Mouse (Mus musculus): ENCODE data around the gene Setdb2. TPM values are rescaled to one million over a fixed set of nuclear protein-coding genes. Genes with fewer than 3 reads are reported as not detected.

The Setdb2 gene
- total RNA-seq, 4 experiments from 2014 or later, result 5.6 to 9.9 (median 7.4) TPM

DNA sequence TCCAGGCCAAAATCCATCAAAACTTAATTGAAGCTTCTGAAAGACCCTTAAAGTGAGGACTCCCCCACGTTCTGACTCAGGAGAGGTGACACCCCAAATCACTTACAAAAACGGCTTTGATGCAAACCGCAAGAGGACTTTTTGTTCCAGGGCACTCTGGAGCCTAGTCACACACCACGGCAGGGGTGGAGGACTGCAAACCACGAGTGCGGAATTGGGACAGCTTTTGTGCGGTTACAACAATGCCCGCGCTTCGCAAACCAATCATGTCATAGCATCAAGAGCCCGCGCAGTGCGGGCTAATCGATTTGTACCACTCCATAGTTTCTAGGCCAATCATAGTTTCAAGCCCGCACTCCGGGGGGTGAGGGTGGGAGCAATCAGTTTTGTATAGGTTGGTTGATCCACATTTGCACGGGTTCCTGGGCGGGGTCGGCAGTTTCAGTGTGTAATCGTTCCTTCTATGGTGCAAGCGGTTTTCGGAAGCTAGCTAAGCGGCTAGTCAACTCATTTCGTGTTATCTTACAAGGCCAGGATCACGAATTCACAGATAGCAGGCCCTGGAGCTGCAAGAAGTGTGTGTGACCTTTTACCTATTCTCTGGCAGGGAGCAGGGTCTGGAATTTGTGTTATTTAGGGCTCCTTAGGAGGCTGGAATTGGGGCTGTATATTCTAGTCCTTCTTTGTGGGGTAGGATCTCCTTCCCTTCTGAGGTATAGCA lies 70.2 kb downstream of the Setdb2 start:
- DNase-seq, result no peak

DNA sequence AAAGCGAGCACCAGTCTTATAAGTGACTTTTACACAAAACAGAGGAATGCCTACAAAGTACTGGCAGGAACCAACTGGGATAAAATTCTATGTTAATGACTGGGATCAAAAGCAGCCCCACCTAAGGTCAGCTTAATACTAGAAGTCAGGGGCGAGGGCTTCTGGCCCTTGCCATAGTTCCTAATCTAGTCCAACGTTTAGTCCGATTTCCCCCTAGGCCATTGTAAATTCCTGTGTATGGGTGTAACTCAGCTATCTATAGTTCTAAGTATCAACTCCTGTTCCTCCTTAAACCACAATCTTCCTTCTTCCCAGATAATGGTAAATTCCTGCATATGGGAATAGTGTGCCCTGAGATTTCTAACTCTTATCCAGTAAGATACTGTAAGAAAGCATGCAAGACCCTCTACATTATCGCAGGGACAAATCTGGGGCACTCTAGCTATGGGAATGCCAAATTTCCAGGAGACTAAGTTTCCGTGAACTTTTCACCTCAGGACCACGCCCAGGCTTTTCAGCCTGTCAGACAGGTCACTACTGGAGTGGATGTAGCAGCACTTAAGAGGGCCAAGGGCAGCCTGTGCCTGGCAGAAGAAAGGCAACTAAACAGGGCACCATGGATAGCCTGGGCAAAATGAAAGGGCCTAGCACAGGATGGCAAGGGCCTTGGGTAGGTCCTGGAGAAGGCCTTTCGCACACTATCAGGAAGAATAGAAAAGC lies 74.1 kb downstream of the Setdb2 start:
- DNase-seq, result no peak

DNA sequence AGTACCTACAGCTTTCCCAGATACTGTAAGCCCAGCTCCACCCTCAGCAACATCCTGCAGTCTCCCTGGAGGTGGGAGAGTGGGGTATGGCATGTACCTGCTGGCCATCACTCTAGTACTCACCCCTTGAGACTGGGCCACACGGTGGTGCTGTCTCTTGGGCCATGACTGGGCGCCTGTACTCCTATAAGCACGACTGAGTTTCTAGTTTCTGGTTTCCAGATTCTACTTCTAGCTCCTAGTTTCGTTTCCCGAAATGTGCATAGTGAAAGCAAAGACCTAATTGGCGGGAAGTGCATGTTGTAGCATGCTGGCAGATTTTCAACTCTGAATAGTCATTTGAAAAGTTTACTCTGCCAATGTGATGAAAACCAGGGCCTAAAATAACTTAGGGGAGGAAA lies 75.4 kb downstream of the Setdb2 start, which contains the start of gene Phf11d:
Gene Phf11d, minus strand, starts transcription at position 227 of the 401 bp plus-strand sequence.
- DNase-seq, result peak; percentile 10

Other genes with a start within 250 kb of the Setdb2 start
- 10 to 100 TPM; 41.0 to 46.6 (median 44.5) TPM for gene Rcbtb1, start 239.7 kb downstream of the Setdb2 start, total RNA-seq (2022)
- not detected for gene Gm6904, start 180.7 kb downstream of the Setdb2 start, total RNA-seq (2022)
- under 1 TPM; 0.35 to 0.81 (median 0.61) TPM for gene Phf11a, start 143.4 kb downstream of the Setdb2 start, total RNA-seq (2022)
- 1 to 10 TPM; 1.6 to 4.6 (median 3.0) TPM for gene Phf11b, start 99.5 kb downstream of the Setdb2 start, total RNA-seq (2022)
- gene Phf11d, start 75.4 kb downstream of the Setdb2 start, total RNA-seq (2022), result 1 to 10 TPM; 3.3 to 7.5 (median 5.5) TPM
- gene Phf11c, start 45.5 kb downstream of the Setdb2 start, total RNA-seq (2022), result 1 to 10 TPM in 1 of 4 experiments, under 1 TPM in 3; 0.52 to 1.1 (median 0.80) TPM
- gene Cab39l, start 88 bp upstream of the Setdb2 start, total RNA-seq (2022), result 10 to 100 TPM; 31.7 to 46.4 (median 42.3) TPM
- 10 to 100 TPM; 67.8 to 82.0 (median 78.5) TPM for gene Cdadc1, start 157.1 kb upstream of the Setdb2 start, total RNA-seq (2022)
- 1 to 10 TPM; 1.0 to 2.3 (median 1.6) TPM for gene Shisa2, start 184.4 kb upstream of the Setdb2 start, total RNA-seq (2022)